Mouse (Mus musculus): ENCODE measurements around the gene Ctdnep1.
"Not testable (repeated sequence)": the region's sequence is repeated elsewhere in the genome, so short reads cannot be mapped to it uniquely, and the experiment has no call there.

- not testable (repeated sequence) for TF ChIP-seq EP300, CTCF (IDR thresholded peaks at IDR 0.05; ENCODE audit: low read depth)
Measured at GRCm38 (mm10) chr11:69955618-69956017, 25.3 kb upstream of the Ctdnep1 start.

Data from liver, postnatal 0 days (tissue).